Mouse (Mus musculus) bone marrow macrophage, adult 2 months (primary cell): ENCODE data around the gene Rps7.

Experiments used
- CTCF ChIP-seq: IDR thresholded peaks from 2 replicates; pipeline ENCODE4 v1.5.1; 2012; ENCODE audit warnings: low read depth, mild to moderate bottlenecking, low read length, moderate library complexity
- POLR2A ChIP-seq: IDR thresholded peaks from 2 replicates; pipeline ENCODE4 v1.6.1; 2012; ENCODE audit warnings: mild to moderate bottlenecking, low read depth, low read length, borderline replicate concordance

DNA sequence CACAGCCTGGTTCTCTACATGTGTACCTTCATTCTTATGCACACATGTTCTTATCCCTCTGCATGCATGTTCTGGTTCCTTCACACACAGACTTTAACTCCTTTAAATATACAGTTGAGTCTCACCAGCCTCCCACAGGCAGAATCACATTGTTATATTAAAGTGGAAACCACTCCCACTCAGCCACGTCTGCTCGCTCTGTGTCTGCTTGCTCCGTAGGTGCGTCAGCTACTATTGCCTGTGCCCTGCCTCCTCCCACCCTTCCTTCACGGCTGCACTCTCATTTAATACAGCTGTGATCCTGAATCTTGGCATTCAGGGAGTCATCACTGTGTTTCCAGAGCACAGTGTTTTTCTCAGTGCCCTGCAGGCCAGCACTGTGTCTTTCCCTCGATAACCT, 23.4 kb downstream of the Rps7 start:
- no peak for TF ChIP-seq POLR2A
- no peak for TF ChIP-seq CTCF
